Mouse (Mus musculus) right cerebral cortex, adult 2 months (tissue): ENCODE data around the gene Abcb9.

ENCODE experiments used
- DNase-seq, 2 experiments: peaks; one replicate each; pipeline ENCODE4 v3.0.0; 2021 to 2022; ENCODE audit warnings: low spot score in 2 of 2

Gene Abcb9

DNA sequence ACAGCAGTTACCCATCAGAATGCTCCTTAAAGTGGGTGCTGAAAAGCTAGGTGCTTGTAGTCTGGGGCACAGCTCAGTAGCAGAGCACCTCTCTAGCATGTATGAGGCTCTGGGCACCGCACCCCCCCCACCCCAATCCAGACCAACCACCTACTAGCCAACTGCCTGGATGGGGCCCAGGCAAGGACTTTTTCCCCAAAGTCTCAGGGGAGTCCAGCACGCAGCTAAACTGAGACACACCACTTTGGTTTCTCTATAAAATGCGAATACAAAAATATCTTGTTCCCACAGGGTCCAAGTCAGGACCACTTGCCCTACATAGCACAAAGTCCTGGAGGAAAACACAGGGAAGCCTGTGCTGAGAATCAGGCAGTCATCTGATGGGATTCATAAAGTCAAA is 81.4 kb downstream of the Abcb9 start:
- DNase-seq, result no peak

DNA sequence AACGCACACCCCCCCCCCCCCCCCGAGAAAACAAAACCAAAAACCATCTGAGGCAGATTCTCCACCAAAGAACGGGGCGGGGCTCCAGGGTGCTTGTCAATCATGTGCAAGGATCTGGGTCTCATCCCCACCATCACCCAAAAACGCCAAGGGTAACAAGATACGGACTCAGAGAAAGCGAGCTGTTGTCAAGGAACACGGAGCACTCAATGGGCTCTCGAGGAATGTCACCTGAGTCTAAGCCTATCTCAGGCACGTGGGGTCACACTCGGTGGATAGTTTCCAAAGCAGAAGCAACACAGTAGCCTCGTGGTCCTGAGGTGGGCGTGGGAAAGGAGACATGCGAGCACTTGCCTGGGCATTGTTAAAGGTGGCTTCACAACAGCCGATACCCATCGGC is 81.9 kb downstream of the Abcb9 start:
- DNase-seq, result no peak

DNA sequence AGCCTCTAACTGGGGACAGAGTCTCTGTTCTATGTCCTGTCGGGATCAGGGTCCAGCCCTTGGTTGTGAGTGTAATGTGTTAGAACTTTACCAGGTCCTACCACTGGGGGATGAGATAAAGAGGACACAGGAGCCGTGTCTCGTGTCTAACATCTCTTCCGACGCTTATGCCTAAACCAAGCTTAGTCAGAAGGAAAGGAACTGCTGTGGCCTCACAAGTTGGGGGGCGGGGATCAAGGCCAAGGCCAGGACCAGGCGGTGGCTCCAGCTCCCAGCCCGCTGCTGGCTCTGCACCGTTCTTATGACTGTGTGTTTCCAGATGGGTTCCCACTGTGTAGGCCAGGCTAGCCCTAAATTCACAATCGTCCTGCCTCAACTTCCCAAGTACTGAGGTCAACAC is 82.7 kb downstream of the Abcb9 start:
- DNase-seq, result no peak

DNA sequence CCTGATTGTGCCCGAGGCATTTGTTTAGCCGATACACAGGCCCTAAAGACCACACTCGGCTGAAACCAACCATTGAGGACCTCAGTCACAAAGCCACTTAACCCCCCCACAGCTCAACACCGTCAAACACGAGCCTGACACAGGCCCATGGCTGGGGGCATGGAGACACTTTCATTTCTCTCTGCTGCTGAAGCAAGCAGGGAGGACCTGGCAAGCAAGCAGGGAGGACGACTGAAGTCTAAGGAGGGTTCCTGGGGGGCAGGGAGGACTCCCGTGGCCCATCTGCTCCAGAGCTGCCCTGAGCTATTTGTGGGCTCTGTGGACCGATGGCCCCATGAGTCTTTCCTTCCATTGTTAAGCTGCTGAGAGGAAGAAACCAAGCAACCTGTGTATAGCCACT is 83.7 kb downstream of the Abcb9 start:
- DNase-seq, result no peak
